Mouse (Mus musculus): Measurements from ENCODE around the gene 4930402H24Rik.

DNA sequence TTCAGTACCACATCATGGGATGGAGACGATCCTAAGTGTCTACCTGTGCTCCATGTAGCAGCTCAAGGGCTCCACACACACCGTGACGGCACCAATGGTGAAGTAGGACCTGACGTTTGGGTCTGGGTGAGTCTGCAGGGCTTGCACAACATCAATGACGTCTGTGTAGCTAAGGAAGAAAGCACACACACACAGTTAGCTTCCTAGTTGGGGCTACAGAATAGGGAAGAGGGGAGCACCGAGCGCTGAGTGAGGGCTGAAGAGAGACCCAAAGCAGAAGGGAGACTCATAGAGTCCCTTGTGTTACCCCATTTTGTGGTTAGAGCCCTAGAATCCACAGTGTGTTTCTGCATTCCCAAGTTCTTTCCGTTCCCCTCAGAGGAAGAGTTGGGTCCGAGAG lies 175.5 kb downstream of the 4930402H24Rik start:
- TF ChIP-seq CTCF (IDR thresholded peaks at IDR 0.05; ENCODE audit: control insufficient read depth, insufficient read depth, insufficient read length): no peak
- TF ChIP-seq USF1 (IDR thresholded peaks at IDR 0.05; ENCODE audit: low read depth): no peak
- TF ChIP-seq CEBPB (IDR thresholded peaks at IDR 0.05; ENCODE audit: low read depth): no peak
